Mouse (Mus musculus) neural tube, embryonic 12.5 days (tissue): ENCODE data around the gene Cfl2. TPM values are rescaled to one million over a fixed set of nuclear protein-coding genes. Genes with fewer than 3 reads are reported as not detected.
"Not testable (repeated sequence)": the region's sequence is repeated elsewhere in the genome, so short reads cannot be mapped to it uniquely, and the experiment has no call there.

Experiments
- ATAC-seq: fragments of 200-750 bp; cut with Nextera tagmentation; 2 replicates; pipeline ENCODE4 v1.8.0; 2017; ENCODE audit warnings: low read depth, mild to moderate bottlenecking, moderate TSS enrichment, moderate library complexity; ENCODE audit not compliant: low FRiP score
- H3K27ac ChIP-seq: fragments of 300-500 bp; sonication (generic); 2 replicates; pipeline ENCODE4 v1.5.1; 2016
- H3K27me3 ChIP-seq: fragments of 300-500 bp; sonication (generic); replicated peaks from 2 replicates; pipeline ENCODE4 v1.6.1; 2016; ENCODE audit warnings: mild to moderate bottlenecking
- H3K36me3 ChIP-seq: fragments of 300-500 bp; sonication (generic); 2 replicates; pipeline ENCODE4 v1.6.1; 2016; ENCODE audit warnings: mild to moderate bottlenecking
- H3K4me1 ChIP-seq: fragments of 300-500 bp; sonication (generic); 2 replicates; pipeline ENCODE4 v1.6.1; 2016
- H3K4me2 ChIP-seq: fragments of 300-500 bp; sonication (generic); replicated peaks from 2 replicates; pipeline ENCODE4 v1.6.1; 2016; ENCODE audit warnings: mild to moderate bottlenecking
- H3K4me3 ChIP-seq: fragments of 300-500 bp; sonication (generic); 2 replicates; pipeline ENCODE4 v1.5.1; 2016
- H3K9ac ChIP-seq: fragments of 300-500 bp; sonication (generic); 2 replicates; pipeline ENCODE4 v1.6.1; 2016; ENCODE audit warnings: mild to moderate bottlenecking
- H3K9me3 ChIP-seq: fragments of 300-500 bp; sonication (generic); 2 replicates; pipeline ENCODE4 v1.6.1; 2016; ENCODE audit warnings: mild to moderate bottlenecking
- WGBS: fragments of 180-500 bp; shearing (Covaris S2); methylation state at CpG from one replicate; pipeline ENCODE4 v1.1.7; 2016; 5-methylcytosine and 5-hydroxymethylcytosine counted together
- polyA plus RNA-seq: library from polyadenylated mRNA; unstranded; fragments of >200 nt; fragmentation: Nextera tagmentation; extraction: Ambion mirVana; gene quantifications from 2 replicates; pipeline ENCODE4 v1.2.1, GENCODE M21; 2016

Cfl2 gene
- 307 and 337 TPM in 2 replicates for polyA plus RNA-seq

- ATAC-seq: peak; percentile 95
- peak within 1 kb of the TSS; percentile 93 for H3K4me3 ChIP-seq
- peak within 1 kb of the TSS; percentile 99 for H3K9ac ChIP-seq
- H3K27ac ChIP-seq: peak within 1 kb of the TSS; percentile 98
- no peaks in the 10 kb centered on the region for H3K27me3 ChIP-seq
- 1% methylated on average over 82 of the region's 82 CpGs for WGBS
- peak within 1 kb of the TSS; percentile 68 for H3K4me2 ChIP-seq
- no peaks in the 10 kb centered on the region for H3K9me3 ChIP-seq
- H3K4me1 ChIP-seq: peaks cover 11% of the 10 kb centered on the region; the same call in 1 of the 2 replicates
- H3K36me3 ChIP-seq: peaks cover 8% of the 10 kb centered on the region
Observed at GRCm38 (mm10) chr12:54862606-54863535, at the start of gene Cfl2. Gene Cfl2, minus strand, starts transcription at chr12:54862877.

- H3K4me2 ChIP-seq: no peak overlapping the region
- no peak overlapping the region for H3K9ac ChIP-seq
- no peak for ATAC-seq
- no peaks in the 10 kb centered on the region for H3K9me3 ChIP-seq
- WGBS: 92% methylated on average over 3 of the region's 3 CpGs
- H3K4me3 ChIP-seq: no peak overlapping the region
- H3K27ac ChIP-seq: no peak overlapping the region
- peaks cover 66% of the 10 kb centered on the region for H3K36me3 ChIP-seq
- H3K4me1 ChIP-seq: no peaks in the 10 kb centered on the region
- H3K27me3 ChIP-seq: no peaks in the 10 kb centered on the region
Observed at GRCm38 (mm10) chr12:54910387-54910786, 47.7 kb upstream of the Cfl2 start.

- not testable (repeated sequence) for H3K36me3 ChIP-seq, H3K4me1 ChIP-seq, H3K27me3 ChIP-seq, H3K4me2 ChIP-seq, H3K9ac ChIP-seq, H3K9me3 ChIP-seq, H3K4me3 ChIP-seq, H3K27ac ChIP-seq, ATAC-seq
- WGBS: 30% methylated on average over 1 of the region's 2 CpGs
Observed at GRCm38 (mm10) chr12:54892559-54892958, 29.9 kb upstream of the Cfl2 start.

GRCm38 (mm10) chr12:54890426-54890825 lies 27.7 kb upstream of the Cfl2 start:
- Histone ChIP-seq H3K4me2 (no peak overlapping the region), H3K36me3 (no peaks in the 10 kb centered on the region), H3K27me3 (no peaks in the 10 kb centered on the region), H3K9ac (no peak overlapping the region), H3K9me3 (no peaks in the 10 kb centered on the region), H3K27ac (no peak overlapping the region), H3K4me1 (no peaks in the 10 kb centered on the region), H3K4me3 (no peak overlapping the region)
- 94% methylated on average over 2 of the region's 2 CpGs for WGBS
- no peak for ATAC-seq

GRCm38 (mm10) chr12:54887580-54888127 lies 25.0 kb upstream of the Cfl2 start:
- Histone ChIP-seq H3K27ac (no peak overlapping the region), H3K9me3 (peaks cover 4% of the 10 kb centered on the region; the same call in 1 of the 2 replicates), H3K4me3 (no peak overlapping the region), H3K9ac (no peak overlapping the region), H3K4me2 (no peak overlapping the region), H3K27me3 (no peaks in the 10 kb centered on the region), H3K36me3 (no peaks in the 10 kb centered on the region), H3K4me1 (no peaks in the 10 kb centered on the region)
- WGBS: 85% methylated on average over 4 of the region's 4 CpGs
- no peak for ATAC-seq

- H3K4me3 ChIP-seq: no peak overlapping the region
- ATAC-seq: no peak
- 16% methylated on average over 6 of the region's 6 CpGs for WGBS
Observed at GRCm38 (mm10) chr12:54879630-54880029, 17.0 kb upstream of the Cfl2 start.

GRCm38 (mm10) chr12:54879211-54879610 lies 16.5 kb upstream of the Cfl2 start:
- H3K27ac ChIP-seq: no peak overlapping the region
- no peak overlapping the region for H3K4me3 ChIP-seq
- WGBS: 75% methylated on average over 5 of the region's 5 CpGs
- H3K9me3 ChIP-seq: peaks cover 4% of the 10 kb centered on the region; the same call in 1 of the 2 replicates
- no peak overlapping the region for H3K4me2 ChIP-seq
- ATAC-seq: no peak
- no peaks in the 10 kb centered on the region for H3K27me3 ChIP-seq
- no peaks in the 10 kb centered on the region for H3K36me3 ChIP-seq
- no peaks in the 10 kb centered on the region for H3K4me1 ChIP-seq
- H3K9ac ChIP-seq: no peak overlapping the region

More at GRCm38 (mm10) chr12:54879630-54880029, 17.0 kb upstream of the Cfl2 start:
- Histone ChIP-seq H3K36me3 (no peaks in the 10 kb centered on the region), H3K27ac (no peak overlapping the region), H3K9ac (no peak overlapping the region), H3K4me1 (no peaks in the 10 kb centered on the region), H3K4me2 (no peak overlapping the region), H3K9me3 (peaks cover 4% of the 10 kb centered on the region; the same call in 1 of the 2 replicates), H3K27me3 (no peaks in the 10 kb centered on the region)

GRCm38 (mm10) chr12:54877875-54878274 lies 15.2 kb upstream of the Cfl2 start:
- WGBS: 81% methylated on average over 1 of the region's 1 CpGs
- ATAC-seq: no peak
- no peak overlapping the region for H3K4me3 ChIP-seq
- no peak overlapping the region for H3K9ac ChIP-seq
- H3K27ac ChIP-seq: no peak overlapping the region
- H3K4me2 ChIP-seq: no peak overlapping the region
- no peaks in the 10 kb centered on the region for H3K4me1 ChIP-seq
- no peaks in the 10 kb centered on the region for H3K27me3 ChIP-seq
- H3K9me3 ChIP-seq: peaks cover 2% of the 10 kb centered on the region; the same call in 1 of the 2 replicates
- H3K36me3 ChIP-seq: no peaks in the 10 kb centered on the region

- H3K27me3 ChIP-seq: no peaks in the 10 kb centered on the region
- H3K4me1 ChIP-seq: no peaks in the 10 kb centered on the region
- H3K27ac ChIP-seq: no peak overlapping the region
- no peak overlapping the region for H3K9ac ChIP-seq
- H3K4me2 ChIP-seq: no peak overlapping the region
- H3K4me3 ChIP-seq: no peak overlapping the region
- no peaks in the 10 kb centered on the region for H3K9me3 ChIP-seq
- no peaks in the 10 kb centered on the region for H3K36me3 ChIP-seq
- no peak for ATAC-seq
- 51% methylated on average over 5 of the region's 5 CpGs for WGBS
Observed at GRCm38 (mm10) chr12:54876879-54877278, 14.2 kb upstream of the Cfl2 start.

- no peaks in the 10 kb centered on the region for H3K36me3 ChIP-seq
- no peak overlapping the region for H3K4me3 ChIP-seq
- H3K27ac ChIP-seq: no peak overlapping the region
- no peaks in the 10 kb centered on the region for H3K27me3 ChIP-seq
- 76% methylated on average over 6 of the region's 6 CpGs for WGBS
- H3K4me2 ChIP-seq: no peak overlapping the region
- H3K9ac ChIP-seq: no peak overlapping the region
- H3K9me3 ChIP-seq: no peaks in the 10 kb centered on the region
- ATAC-seq: no peak
- H3K4me1 ChIP-seq: no peaks in the 10 kb centered on the region
Observed at GRCm38 (mm10) chr12:54874711-54875110, 12.0 kb upstream of the Cfl2 start.

- Histone ChIP-seq H3K4me1 (peaks cover 11% of the 10 kb centered on the region; the same call in 1 of the 2 replicates), H3K36me3 (peaks cover 13% of the 10 kb centered on the region), H3K27ac (peak overlapping the region; percentile 98), H3K4me3 (peak overlapping the region; percentile 93), H3K4me2 (peak overlapping the region; percentile 68), H3K9me3 (no peaks in the 10 kb centered on the region), H3K9ac (peak overlapping the region; percentile 99), H3K27me3 (no peaks in the 10 kb centered on the region)
- under 1% methylated on average over 36 of the region's 36 CpGs for WGBS
- ATAC-seq: no peak; the same call in 1 of the 2 replicates
Observed at GRCm38 (mm10) chr12:54861991-54862605, 579 bp downstream of the Cfl2 start.

- Histone ChIP-seq H3K9me3 (no peaks in the 10 kb centered on the region), H3K27ac (no peak overlapping the region), H3K9ac (no peak overlapping the region), H3K4me2 (peak overlapping the region; percentile 36; the same call in 1 of the 2 replicates), H3K4me3 (no peak overlapping the region), H3K27me3 (no peaks in the 10 kb centered on the region), H3K4me1 (peaks cover 11% of the 10 kb centered on the region; the same call in 1 of the 2 replicates), H3K36me3 (peaks cover 22% of the 10 kb centered on the region)
- WGBS: 82% methylated on average over 6 of the region's 6 CpGs
- ATAC-seq: no peak
Observed at GRCm38 (mm10) chr12:54859531-54859930, 3.1 kb downstream of the Cfl2 start.
